Mouse (Mus musculus) midbrain, embryonic 11.5 days (tissue): ENCODE results near the gene Disc1. TPM values are rescaled to one million over a fixed set of nuclear protein-coding genes. Genes with fewer than 3 reads are reported as not detected.

ENCODE experiments used
- ATAC-seq: fragments of 200-750 bp; cut with Nextera tagmentation; 2 replicates; pipeline ENCODE4 v1.8.0; 2017; ENCODE audit warnings: moderate TSS enrichment, moderate library complexity; ENCODE audit not compliant: low FRiP score
- DNase-seq: peaks from one replicate; pipeline ENCODE4 v3.0.0; 2015; ENCODE audit warnings: low spot score; ENCODE audit errors: missing footprints
- H3K27ac ChIP-seq: fragments of 300-500 bp; sonication (generic); 2 replicates; pipeline ENCODE4 v1.5.1; 2014; ENCODE audit warnings: low read depth, low read length
- H3K27me3 ChIP-seq: fragments of 300-500 bp; sonication (generic); 2 replicates; pipeline ENCODE4 v1.6.1; 2014; ENCODE audit warnings: mild to moderate bottlenecking, low read length, moderate library complexity, mixed read lengths; ENCODE audit not compliant: control insufficient read depth, insufficient read depth
- H3K36me3 ChIP-seq: fragments of 300-500 bp; sonication (generic); 2 replicates; pipeline ENCODE4 v1.6.1; 2014; ENCODE audit warnings: mild to moderate bottlenecking, low read length, moderate library complexity, mixed read lengths; ENCODE audit not compliant: control insufficient read depth, insufficient read depth
- H3K4me1 ChIP-seq: fragments of 300-500 bp; sonication (generic); 2 replicates; pipeline ENCODE4 v1.6.1; 2014; ENCODE audit warnings: low read length; ENCODE audit not compliant: control insufficient read depth, insufficient read depth
- H3K4me2 ChIP-seq: fragments of 300-500 bp; sonication (generic); 2 replicates; pipeline ENCODE4 v1.6.1; 2014; ENCODE audit warnings: mild to moderate bottlenecking, moderate library complexity
- H3K4me3 ChIP-seq: fragments of 300-500 bp; sonication (generic); 2 replicates; pipeline ENCODE4 v1.5.1; 2014; ENCODE audit warnings: low read depth, low read length
- H3K9ac ChIP-seq: fragments of 300-500 bp; sonication (generic); 2 replicates; pipeline ENCODE4 v1.6.1; 2014; ENCODE audit warnings: low read length
- H3K9me3 ChIP-seq: fragments of 300-500 bp; sonication (generic); 2 replicates; pipeline ENCODE4 v1.6.1; 2016; ENCODE audit warnings: low read length; ENCODE audit not compliant: control insufficient read depth
- WGBS: fragments of 180-500 bp; shearing (Covaris S2); extraction: QIAGEN DNeasy Blood & Tissue Kit; methylation state at CpG from one replicate; pipeline ENCODE4 v1.1.7; 2014; 5-methylcytosine and 5-hydroxymethylcytosine counted together
- polyA plus RNA-seq: library from polyadenylated mRNA; unstranded; fragments of >200 nt; fragmentation: Nextera tagmentation; extraction: Ambion mirVana; gene quantifications from 2 replicates; pipeline ENCODE4 v1.2.1, GENCODE M21; 2014

Gene Disc1
- polyA plus RNA-seq, 1 experiment from 2014 or later: 0.82 TPM

GRCm38 (mm10) chr8:125283542-125283941 lies 229.5 kb downstream of the Disc1 start:
- H3K4me2 ChIP-seq: no peak overlapping the region
- no peaks in the 10 kb centered on the region for H3K9me3 ChIP-seq
- ATAC-seq (0 out of 2 replicates have a peak, but pooled peaks have one; percentile 33), DNase-seq (no peak)
- H3K4me1 ChIP-seq: peaks cover 20% of the 10 kb centered on the region
- H3K9ac ChIP-seq: no peak overlapping the region
- H3K27me3 ChIP-seq: peaks cover 14% of the 10 kb centered on the region; the same call in 1 of the 2 replicates
- H3K36me3 ChIP-seq: no peaks in the 10 kb centered on the region
- no peak overlapping the region for H3K4me3 ChIP-seq
- 63% methylated on average over 6 of the region's 6 CpGs for WGBS
- H3K27ac ChIP-seq: no peak overlapping the region

DNA sequence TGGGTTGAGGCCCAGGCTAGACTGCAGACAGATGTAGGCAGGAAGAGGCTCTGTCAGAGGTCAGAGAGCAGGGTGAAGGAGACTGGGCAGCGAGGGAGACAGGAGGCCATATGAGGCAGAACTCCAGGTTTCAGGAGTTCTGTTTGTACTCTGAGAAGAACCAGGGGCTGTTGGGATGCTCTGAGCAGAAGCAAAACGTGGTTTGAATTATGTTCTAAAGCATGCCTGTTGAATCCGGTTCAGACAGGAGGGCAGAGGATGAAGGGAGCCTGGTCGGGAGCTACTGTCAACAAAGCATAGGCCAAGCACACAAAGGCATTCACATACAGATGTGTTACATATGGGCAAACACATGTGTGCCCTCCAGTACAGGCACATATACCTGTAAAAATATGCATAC lies 230.9 kb downstream of the Disc1 start:
- Histone ChIP-seq H3K9me3 (no peaks in the 10 kb centered on the region), H3K9ac (no peak overlapping the region), H3K4me1 (peaks cover 17% of the 10 kb centered on the region; the same call in 1 of the 2 replicates), H3K27ac (no peak overlapping the region), H3K27me3 (peaks cover 5% of the 10 kb centered on the region; the same call in 1 of the 2 replicates), H3K4me2 (no peak overlapping the region), H3K4me3 (no peak overlapping the region), H3K36me3 (no peaks in the 10 kb centered on the region)
- DNase-seq (no peak), ATAC-seq (no peak)
- WGBS: 80% methylated on average over 4 of the region's 4 CpGs

DNA sequence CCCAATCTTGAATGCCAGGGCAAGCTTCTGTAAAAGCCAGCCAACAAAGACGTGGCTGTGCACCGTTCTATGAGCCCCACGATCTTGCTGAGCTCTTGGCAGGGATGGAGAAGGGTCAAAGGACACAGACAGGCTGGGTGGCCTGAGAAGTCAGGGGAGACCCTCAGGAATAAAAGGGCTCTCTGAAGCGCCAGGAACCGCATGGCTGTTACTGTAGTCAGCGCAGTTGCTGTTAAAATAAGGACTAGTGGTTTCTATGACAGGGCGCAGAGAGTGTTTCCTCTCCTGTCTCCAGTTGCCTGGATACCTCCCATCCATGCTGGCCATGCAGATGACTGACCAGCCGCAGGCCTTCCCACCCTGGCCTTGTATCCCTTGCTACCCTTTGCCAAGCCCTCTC lies 231.4 kb downstream of the Disc1 start:
- 68% methylated on average over 8 of the region's 8 CpGs for WGBS
- peaks cover 17% of the 10 kb centered on the region; the same call in 1 of the 2 replicates for H3K4me1 ChIP-seq
- peaks cover 5% of the 10 kb centered on the region; the same call in 1 of the 2 replicates for H3K27me3 ChIP-seq
- H3K36me3 ChIP-seq: no peaks in the 10 kb centered on the region
- no peak for ATAC-seq
- no peak for DNase-seq
- H3K9me3 ChIP-seq: no peaks in the 10 kb centered on the region
- no peak overlapping the region for H3K4me3 ChIP-seq
- no peak overlapping the region for H3K4me2 ChIP-seq
- no peak overlapping the region for H3K27ac ChIP-seq
- H3K9ac ChIP-seq: no peak overlapping the region

DNA sequence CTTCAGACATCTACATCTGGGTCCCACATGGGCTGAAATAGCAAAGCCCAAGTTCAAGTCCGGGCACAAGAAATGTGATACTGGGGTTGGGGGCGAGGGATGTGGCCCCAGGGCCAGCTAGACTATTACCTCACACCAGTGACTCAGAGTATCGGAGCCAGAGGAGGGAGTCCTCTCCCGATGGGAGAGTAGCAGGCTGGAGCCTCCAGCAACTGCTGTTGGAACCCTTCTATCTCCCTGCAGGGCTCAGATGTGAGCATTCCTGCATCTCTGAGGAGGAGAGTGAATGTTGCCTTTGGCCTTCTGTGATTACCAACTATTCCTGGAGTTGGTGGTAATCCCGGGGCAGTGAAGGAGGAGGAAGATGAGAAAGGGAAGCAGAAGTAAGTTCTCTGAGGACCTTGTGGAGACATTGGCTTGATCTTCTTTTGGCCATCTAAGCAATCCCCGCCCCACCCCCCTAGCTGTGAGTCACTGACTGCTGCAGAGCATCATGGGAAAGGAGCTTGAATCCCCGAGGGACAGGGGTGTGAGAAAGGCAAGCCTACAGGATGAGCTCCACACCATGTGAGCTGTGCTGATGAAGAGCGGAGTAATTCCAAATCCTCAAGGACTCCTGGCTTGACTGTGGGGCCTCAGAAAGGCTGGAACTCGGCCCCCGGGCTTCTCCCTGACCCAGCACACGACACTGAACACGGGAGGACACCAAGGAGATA lies 232.1 kb downstream of the Disc1 start:
- no peak overlapping the region for H3K27ac ChIP-seq
- peaks cover 3% of the 10 kb centered on the region; the same call in 1 of the 2 replicates for H3K27me3 ChIP-seq
- no peaks in the 10 kb centered on the region for H3K36me3 ChIP-seq
- no peak overlapping the region for H3K4me3 ChIP-seq
- no peak overlapping the region for H3K4me2 ChIP-seq
- WGBS: 83% methylated on average over 12 of the region's 12 CpGs
- H3K4me1 ChIP-seq: peaks cover 17% of the 10 kb centered on the region; the same call in 1 of the 2 replicates
- DNase-seq (no peak), ATAC-seq (no peak)
- no peak overlapping the region for H3K9ac ChIP-seq
- no peaks in the 10 kb centered on the region for H3K9me3 ChIP-seq

DNA sequence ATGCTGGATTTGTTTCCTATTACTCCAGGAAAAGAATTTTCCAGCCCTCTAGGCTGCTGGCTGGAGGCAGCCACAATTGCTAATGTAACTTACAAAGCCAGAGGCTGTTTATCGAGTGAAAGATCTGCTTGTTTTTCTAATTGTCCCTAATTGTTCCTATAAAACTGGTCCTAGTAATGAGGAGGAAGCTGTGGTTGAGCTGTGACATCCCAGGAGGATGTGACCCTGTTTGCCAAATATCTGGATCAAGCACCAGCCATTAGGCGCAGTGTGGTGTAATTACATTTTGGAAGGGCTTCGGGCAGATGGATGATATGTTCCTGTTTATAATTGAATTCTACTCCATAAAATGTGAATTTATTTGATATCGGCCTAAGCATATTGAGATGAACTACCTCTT lies 233.3 kb downstream of the Disc1 start:
- Histone ChIP-seq H3K9ac (no peak overlapping the region), H3K4me2 (no peak overlapping the region), H3K9me3 (no peaks in the 10 kb centered on the region), H3K4me3 (no peak overlapping the region), H3K27ac (no peak overlapping the region), H3K27me3 (no peaks in the 10 kb centered on the region), H3K36me3 (no peaks in the 10 kb centered on the region), H3K4me1 (peaks cover 15% of the 10 kb centered on the region; the same call in 1 of the 2 replicates)
- ATAC-seq (no peak), DNase-seq (no peak)
- 95% methylated on average over 4 of the region's 4 CpGs for WGBS

DNA sequence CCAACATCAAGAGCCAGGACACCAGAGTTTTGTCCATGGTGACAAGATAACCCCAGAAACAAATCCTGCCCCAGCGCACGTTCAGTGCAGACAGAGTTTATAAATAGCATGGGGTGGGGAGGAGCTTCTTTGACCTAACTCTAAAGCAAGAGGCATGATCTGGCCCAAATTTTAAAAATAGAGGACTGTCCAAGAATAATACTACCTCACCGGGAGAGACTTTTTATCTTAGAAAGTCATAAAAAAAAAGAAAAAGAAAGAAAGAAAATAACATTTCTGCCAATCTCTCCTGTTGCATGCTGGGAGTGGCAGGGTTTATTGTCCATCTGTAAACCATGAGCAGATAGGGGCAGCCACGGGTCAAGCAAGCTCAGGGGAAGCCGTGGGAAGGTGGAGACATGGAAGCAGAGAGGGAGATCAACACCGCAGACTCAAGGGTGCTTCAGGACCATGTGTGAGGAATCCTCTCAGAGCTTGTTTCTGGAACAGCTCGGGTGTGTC lies 233.9 kb downstream of the Disc1 start:
- no peak for ATAC-seq

DNA sequence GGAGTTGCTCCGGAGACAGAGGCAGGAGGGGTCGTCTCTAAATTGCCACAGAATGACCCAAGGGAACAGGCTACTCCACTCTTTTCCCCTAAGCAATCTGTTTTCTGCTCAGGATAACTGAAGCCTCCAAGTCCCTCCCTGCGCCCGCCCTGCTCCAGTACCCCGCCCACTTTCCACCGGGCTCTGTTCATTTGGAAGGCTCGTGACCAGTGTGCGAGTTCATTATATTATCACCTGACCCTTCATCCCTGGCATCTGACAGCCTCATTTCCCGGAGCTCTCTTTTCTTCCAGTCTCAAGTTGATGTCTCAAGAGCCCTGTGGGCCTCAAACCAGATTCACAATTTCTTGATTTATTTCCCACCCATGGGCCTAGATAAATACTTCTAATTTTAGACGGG lies 237.5 kb downstream of the Disc1 start:
- DNase-seq (no peak), ATAC-seq (no peak)
- H3K27me3 ChIP-seq: no peaks in the 10 kb centered on the region
- WGBS: 74% methylated on average over 10 of the region's 10 CpGs
- no peak overlapping the region for H3K9ac ChIP-seq
- H3K36me3 ChIP-seq: no peaks in the 10 kb centered on the region
- no peak overlapping the region for H3K4me3 ChIP-seq
- no peak overlapping the region for H3K27ac ChIP-seq
- no peaks in the 10 kb centered on the region for H3K9me3 ChIP-seq
- 0 out of 2 replicates have a peak, but pooled peaks cover 2% of the 10 kb centered on the region for H3K4me1 ChIP-seq
- no peak overlapping the region for H3K4me2 ChIP-seq

More for the DNA sequence above, 233.9 kb downstream of the Disc1 start:
- DNase-seq: no peak
- Histone ChIP-seq H3K9me3 (no peaks in the 10 kb centered on the region), H3K27ac (no peak overlapping the region), H3K4me2 (no peak overlapping the region), H3K27me3 (no peaks in the 10 kb centered on the region), H3K9ac (no peak overlapping the region), H3K4me3 (no peak overlapping the region), H3K36me3 (no peaks in the 10 kb centered on the region), H3K4me1 (peaks cover 11% of the 10 kb centered on the region; the same call in 1 of the 2 replicates)
- WGBS: 67% methylated on average over 7 of the region's 7 CpGs

- Histone ChIP-seq H3K9ac (no peak overlapping the region), H3K9me3 (no peaks in the 10 kb centered on the region), H3K4me1 (no peaks in the 10 kb centered on the region), H3K27ac (no peak overlapping the region), H3K4me3 (no peak overlapping the region), H3K4me2 (no peak overlapping the region), H3K36me3 (no peaks in the 10 kb centered on the region), H3K27me3 (no peaks in the 10 kb centered on the region)
- DNase-seq: no peak
- 84% methylated on average over 22 of the region's 22 CpGs for WGBS
- ATAC-seq: no peak
Measured at GRCm38 (mm10) chr8:125291932-125292717, 238.1 kb downstream of the Disc1 start.
